Mouse (Mus musculus) WW6 (cell line): ENCODE measurements around the gene Vkorc1.
"Not testable (repeated sequence)": the region's sequence is repeated elsewhere in the genome, so short reads cannot be mapped to it uniquely, and the experiment has no call there.

Experiments used
- DNase-seq: peaks from one replicate; pipeline ENCODE4 v3.0.0-alpha.2; 2013; ENCODE audit warnings: low read depth, low spot score

The Vkorc1 gene

DNA sequence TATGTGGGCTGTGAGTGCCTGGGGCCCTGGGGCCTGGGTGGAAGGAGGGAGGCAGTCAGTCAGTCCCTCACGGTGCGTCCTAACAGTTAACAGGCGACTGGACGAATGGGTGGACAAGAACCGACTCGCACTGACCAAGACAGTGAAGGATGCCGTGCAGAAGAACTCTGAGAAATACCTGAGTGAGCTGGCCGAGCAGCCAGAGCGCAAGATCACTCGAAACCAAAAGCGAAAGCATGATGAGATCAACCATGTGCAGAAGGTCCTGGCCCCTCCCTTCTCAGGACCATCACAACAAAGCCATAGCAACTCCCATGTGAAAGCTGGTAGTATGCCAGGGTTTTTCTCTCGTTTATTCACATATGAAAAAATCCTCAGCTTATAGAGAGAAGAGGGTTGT lies 19.9 kb upstream of the Vkorc1 start:
- DNase-seq, result no peak

DNA sequence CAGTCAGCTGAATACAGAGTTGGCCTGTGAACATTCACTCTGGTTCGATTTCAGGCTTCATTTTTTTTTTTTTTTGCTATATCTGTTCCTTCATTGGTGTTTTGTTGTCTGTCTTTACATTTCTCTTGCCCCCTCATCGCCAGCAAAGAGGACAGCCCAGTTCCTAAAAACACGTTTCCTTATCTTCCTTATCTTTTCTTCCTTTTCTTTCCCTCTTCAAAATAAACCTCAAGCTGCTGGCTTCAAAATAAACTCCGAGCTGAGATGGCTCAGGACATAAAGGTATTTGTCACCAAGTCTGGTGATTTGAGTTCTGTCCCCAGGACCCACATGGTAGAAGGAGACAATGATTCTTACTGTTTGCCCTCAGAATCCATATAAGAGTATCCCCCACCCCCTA lies 17.5 kb upstream of the Vkorc1 start:
- no peak for DNase-seq

- DNase-seq, result peak; percentile 85
These were observed 16.9 kb upstream of the Vkorc1 start, which contains the start of gene Kat8 for GRCm38 (mm10) chr7:127912190-127912871. TSS of gene Kat8 (plus strand) at chr7:127912516.

DNA sequence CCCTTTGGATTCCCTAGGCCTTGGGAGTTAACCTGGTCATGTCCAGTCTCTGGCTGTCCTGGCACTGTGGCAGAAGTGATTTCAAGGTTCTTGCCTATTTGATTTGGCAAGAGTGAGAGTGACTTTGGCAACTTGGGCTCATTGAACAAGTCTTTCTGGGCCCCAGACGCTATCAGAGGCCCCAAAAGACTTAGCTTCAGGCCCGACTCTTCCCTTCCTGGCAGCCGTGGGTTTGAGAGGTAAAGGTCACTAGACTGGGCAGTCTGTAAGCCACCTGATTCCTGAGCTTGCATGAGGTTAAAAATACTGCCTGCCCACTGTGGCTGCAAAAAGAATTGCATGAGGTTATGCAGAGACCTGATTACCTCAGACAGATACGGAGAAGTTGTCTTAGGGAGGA lies 13.2 kb upstream of the Vkorc1 start:
- no peak for DNase-seq

GRCm38 (mm10) chr7:127907939-127908338 lies 12.5 kb upstream of the Vkorc1 start:
- DNase-seq, result no peak

- DNase-seq, result peak; percentile 69
These were observed 8.8 kb upstream of the Vkorc1 start, which contains the start of gene Bckdk for GRCm38 (mm10) chr7:127903971-127904796. TSS of gene Bckdk (plus strand) at chr7:127904082.

GRCm38 (mm10) chr7:127901772-127902171 lies 6.4 kb upstream of the Vkorc1 start:
- no peak for DNase-seq

GRCm38 (mm10) chr7:127899997-127900396 lies 4.6 kb upstream of the Vkorc1 start:
- DNase-seq, result no peak

DNA sequence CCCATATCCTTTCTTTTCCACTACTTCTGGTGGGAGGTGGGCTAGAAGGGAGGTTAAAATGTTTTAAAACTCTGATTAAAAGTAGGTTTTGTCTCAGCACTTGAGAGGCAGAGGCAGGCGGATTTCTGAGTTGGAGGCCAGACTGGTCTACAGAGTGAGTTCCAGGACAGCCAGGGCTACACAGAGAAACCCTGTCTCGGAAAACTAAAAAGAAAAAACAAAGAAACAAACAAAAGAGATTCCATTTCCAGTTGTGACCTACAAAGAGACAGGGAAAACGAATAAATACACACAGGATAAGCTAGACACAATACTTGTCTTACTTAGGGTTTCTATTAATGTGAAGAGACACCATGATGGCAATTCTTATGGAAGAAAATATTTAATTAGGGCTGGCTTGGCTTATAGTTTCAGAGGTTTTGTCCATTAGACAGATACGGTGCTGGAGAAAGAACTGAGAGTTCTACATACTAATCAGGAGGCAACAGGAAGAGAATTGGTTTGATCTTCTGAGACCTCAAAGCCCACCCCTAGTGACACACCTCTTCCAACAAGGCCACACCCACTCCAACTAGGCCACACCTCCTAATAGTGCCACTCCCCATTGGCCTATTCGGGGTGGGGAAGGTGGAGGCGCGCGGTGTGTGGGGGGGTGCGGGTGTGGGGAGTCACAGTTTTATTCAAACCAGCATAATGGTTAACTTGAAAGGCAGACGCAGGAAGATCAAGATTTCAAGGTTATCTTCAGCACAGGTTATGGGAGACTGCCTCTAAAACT lies 3.0 kb upstream of the Vkorc1 start:
- no peak for DNase-seq

DNA sequence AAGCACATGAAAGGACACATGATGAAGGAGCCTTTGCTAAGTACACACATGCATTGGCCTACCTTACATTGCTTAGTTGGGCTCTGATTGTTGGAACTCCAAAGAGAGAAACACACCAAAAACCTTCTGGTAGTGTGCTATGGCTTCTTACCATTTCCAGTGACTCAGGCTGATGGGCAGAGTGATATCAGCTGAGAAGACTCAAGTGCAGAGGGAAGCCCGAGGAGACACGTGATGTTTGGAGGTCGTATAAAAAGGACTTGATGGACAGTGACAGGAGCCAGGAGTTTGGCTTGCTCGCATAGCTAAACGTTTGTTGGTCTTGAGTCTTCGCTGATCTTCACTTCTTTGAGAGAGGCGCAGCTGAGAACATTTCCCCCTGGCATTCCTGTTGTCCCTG lies 2.1 kb upstream of the Vkorc1 start:
- no peak for DNase-seq

GRCm38 (mm10) chr7:127896384-127896783 lies 967 bp upstream of the Vkorc1 start:
- peak; percentile 60 for DNase-seq

DNA sequence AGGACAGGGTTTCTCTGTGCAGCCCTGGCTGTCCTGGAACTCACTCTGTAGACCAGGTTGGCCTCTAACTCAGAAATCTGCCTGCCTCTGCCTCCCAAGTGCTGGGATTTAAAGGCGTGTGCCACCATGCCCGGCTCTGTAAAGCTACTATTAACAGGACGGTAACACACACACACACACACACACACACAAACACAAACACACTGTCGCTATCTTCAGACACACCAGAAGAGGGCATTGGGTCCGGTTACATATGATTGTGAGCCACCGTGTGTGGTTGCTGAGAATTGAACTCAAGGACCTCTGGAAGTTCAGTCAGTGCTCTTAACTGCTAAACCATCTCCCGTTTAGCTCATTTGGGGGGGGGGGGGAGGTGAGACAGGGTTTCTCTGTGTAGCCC lies 474 bp upstream of the Vkorc1 start:
- not testable (repeated sequence) for DNase-seq

- no peak for DNase-seq
These were observed 937 bp downstream of the Vkorc1 start for GRCm38 (mm10) chr7:127894480-127894879.

- DNase-seq, result no peak
These were observed 4.6 kb downstream of the Vkorc1 start, which contains the start of gene Prss53 for GRCm38 (mm10) chr7:127890798-127891197. TSS of gene Prss53 (minus strand) at chr7:127890970.

DNA sequence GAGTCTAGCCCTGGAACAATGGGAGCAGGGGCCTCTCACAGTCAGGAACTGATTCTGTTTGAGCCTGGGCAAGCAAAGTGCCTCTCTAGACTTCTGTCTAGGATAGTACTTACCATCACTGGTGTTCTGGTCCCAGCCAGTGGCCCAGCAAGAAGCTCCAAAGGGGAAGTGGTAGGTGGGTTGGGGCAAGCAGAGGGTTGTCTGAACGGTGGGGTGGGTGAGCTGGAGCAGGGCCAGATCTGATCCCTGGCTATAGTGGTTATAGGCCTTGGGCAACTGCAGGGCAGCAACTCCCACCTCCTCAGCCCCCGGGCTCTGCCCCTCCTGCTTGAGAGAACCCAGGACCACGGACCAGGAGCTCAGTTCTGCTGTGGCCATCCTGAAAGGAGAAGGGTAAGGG lies 6.6 kb downstream of the Vkorc1 start:
- no peak for DNase-seq

GRCm38 (mm10) chr7:127887781-127888180 lies 7.6 kb downstream of the Vkorc1 start:
- no peak for DNase-seq

- no peak for DNase-seq
These were observed 8.2 kb downstream of the Vkorc1 start for GRCm38 (mm10) chr7:127887191-127887590.

- DNase-seq, result no peak
These were observed 8.9 kb downstream of the Vkorc1 start for GRCm38 (mm10) chr7:127886551-127886950.

DNA sequence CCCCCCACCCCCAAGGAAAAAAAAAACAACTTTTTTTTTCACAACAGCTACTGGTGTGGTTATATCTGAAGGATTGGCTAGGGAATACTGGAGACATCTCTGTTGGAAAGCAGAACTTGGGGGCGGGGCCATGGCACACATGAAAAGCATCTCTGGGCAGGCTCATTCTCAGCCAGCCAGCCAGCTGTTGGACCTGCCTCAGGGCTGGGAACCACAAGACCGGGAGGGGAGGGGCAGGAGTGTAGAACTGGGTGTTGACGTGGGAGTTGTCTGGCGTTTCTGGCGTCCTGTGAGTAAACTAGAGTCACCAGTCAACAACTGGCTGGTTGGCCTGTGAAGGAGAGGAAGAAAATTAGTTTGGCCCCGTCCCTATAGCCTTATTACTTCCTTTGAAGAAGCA lies 9.5 kb downstream of the Vkorc1 start:
- no peak for DNase-seq

DNA sequence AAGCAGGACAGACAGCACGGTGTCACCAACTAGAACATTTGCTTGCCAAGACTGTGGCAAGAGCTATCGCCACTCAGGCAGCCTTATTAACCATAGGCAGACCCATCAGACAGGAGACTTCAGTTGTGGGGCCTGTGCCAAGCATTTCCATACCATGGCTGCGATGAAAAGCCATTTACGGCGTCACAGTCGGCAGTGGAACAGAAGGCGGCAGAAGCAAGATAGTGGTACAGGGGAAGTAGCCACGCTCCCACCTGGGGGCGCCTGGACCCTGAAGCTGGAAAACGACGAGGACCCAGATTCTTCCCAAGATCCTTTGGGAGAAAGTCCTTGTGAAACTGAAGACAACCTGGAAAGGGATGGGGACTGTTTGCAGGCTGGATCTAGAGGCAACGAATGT lies 15.0 kb downstream of the Vkorc1 start:
- no peak for DNase-seq

DNA sequence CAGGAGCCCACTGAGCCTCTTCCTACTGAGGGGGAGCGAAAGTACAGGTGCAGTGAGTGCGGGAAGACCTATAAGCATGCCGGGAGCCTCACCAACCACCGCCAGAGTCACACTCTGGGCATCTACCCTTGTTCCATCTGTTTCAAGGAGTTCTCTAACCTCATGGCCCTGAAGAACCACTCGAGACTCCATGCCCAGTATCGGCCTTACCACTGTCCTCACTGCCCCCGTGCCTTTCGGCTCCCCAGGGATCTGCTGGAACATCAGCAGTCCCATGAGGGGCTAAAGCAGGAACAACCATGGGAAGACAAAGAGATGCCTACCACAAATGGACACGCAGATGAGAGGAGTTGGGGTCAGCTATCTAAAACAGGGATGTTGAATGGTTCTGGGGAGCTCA lies 16.1 kb downstream of the Vkorc1 start:
- no peak for DNase-seq
